Mouse (Mus musculus) CH12.LX (cell line): Measurements from ENCODE around the gene Diaph2.

Experiments
- BHLHE40 ChIP-seq: IDR thresholded peaks from 2 replicates; pipeline ENCODE4 v1.6.1; 2011; ENCODE audit warnings: mild to moderate bottlenecking, low read depth, low read length, improper control_type of control experiment
- CTCF ChIP-seq, 2 experiments: IDR thresholded peaks in 1 of 2; conservative IDR thresholded peaks in 1 of 2; 2 replicates each; pipeline ENCODE4 v1.5.1; 2011 to 2012; ENCODE audit warnings: low read depth in 2 of 2, low read length in 2 of 2, improper control_type of control experiment in 1 of 2, inconsistent platforms in 1 of 2, mild to moderate bottlenecking in 1 of 2, moderate library complexity in 1 of 2
- ELF1 ChIP-seq: IDR thresholded peaks from 2 replicates; pipeline ENCODE4 v1.6.1; 2014; ENCODE audit warnings: low read depth, mild to moderate bottlenecking, inconsistent platforms, low read length, improper control_type of control experiment
- NRF1 ChIP-seq: IDR thresholded peaks from 2 replicates; pipeline ENCODE4 v1.6.1; 2014; ENCODE audit warnings: low read depth, mild to moderate bottlenecking, inconsistent platforms, low read length, improper control_type of control experiment, moderate library complexity
- SIN3A ChIP-seq: IDR thresholded peaks from 2 replicates; pipeline ENCODE4 v1.6.1; 2012; ENCODE audit warnings: low read length, improper control_type of control experiment, inconsistent platforms
- ZMIZ1 ChIP-seq: IDR thresholded peaks from 2 replicates; pipeline ENCODE4 v1.6.1; 2012; ENCODE audit warnings: low read depth, mild to moderate bottlenecking, inconsistent platforms, low read length, improper control_type of control experiment

DNA sequence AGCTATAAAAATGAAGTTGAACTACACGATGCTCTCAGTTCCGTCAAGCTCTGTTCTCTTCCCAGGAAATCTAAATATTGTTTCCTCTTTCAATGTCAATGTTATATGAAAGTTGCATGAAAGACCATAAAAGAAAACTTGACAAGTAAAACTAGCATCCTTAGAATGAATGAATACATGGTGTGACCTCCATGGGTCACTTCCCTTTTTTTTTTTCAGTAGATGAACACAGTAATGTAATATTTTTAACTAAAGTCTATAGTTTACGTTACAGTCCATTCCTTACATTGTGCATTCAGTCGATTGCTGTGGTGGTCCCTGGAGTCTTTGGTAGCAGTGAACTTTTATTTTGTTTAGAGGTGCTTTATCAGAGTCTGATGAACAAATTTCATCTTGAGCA lies 462.7 kb downstream of the Diaph2 start:
- TF ChIP-seq NRF1 (no peak), SIN3A (no peak), BHLHE40 (no peak), ELF1 (no peak), CTCF (conservative IDR thresholded peaks at IDR 0.05 in 1 of 2, IDR thresholded peaks at IDR 0.05 in 1 of 2; ENCODE audit: low read depth in 2 of 2, low read length in 2 of 2) (no peak), ZMIZ1 (no peak)
